Mouse (Mus musculus) ES-Bruce4 (cell line): ENCODE data around the gene Gm21961. TPM values are rescaled to one million over a fixed set of nuclear protein-coding genes. Genes with fewer than 3 reads are reported as not detected.

ENCODE experiments used
- H3K27ac ChIP-seq: 2 replicates; pipeline ENCODE4 v1.5.1; 2012; ENCODE audit warnings: low read length, inconsistent platforms; ENCODE audit not compliant: insufficient read depth
- H3K27me3 ChIP-seq: 2 replicates; pipeline ENCODE4 v1.6.1; 2012; ENCODE audit warnings: mild to moderate bottlenecking, low read length, inconsistent platforms; ENCODE audit not compliant: control insufficient read depth, poor library complexity, insufficient read depth, severe bottlenecking
- H3K36me3 ChIP-seq: 2 replicates; pipeline ENCODE4 v1.6.1; 2012; ENCODE audit warnings: inconsistent platforms, mild to moderate bottlenecking, low read length, moderate library complexity; ENCODE audit not compliant: control insufficient read depth, poor library complexity, insufficient read depth, severe bottlenecking
- H3K4me1 ChIP-seq: one replicate; pipeline ENCODE4 v1.8.1; 2011; ENCODE audit warnings: low read length; ENCODE audit not compliant: control insufficient read depth, insufficient read depth
- H3K4me3 ChIP-seq: 2 replicates; pipeline ENCODE4 v1.5.1; 2011; ENCODE audit warnings: low read depth, mild to moderate bottlenecking, low read length
- H3K9ac ChIP-seq: 2 replicates; pipeline ENCODE4 v1.6.1; 2012; ENCODE audit warnings: low read depth, mild to moderate bottlenecking, inconsistent platforms; ENCODE audit not compliant: poor library complexity, severe bottlenecking
- H3K9me3 ChIP-seq: replicated peaks from 2 replicates; pipeline ENCODE4 v1.6.1; 2012; ENCODE audit warnings: mild to moderate bottlenecking, low read length, inconsistent platforms; ENCODE audit not compliant: control insufficient read depth, poor library complexity, insufficient read depth, severe bottlenecking
- CTCF ChIP-seq: IDR thresholded peaks from one replicate; pipeline ENCODE4 v1.8.1; 2011; ENCODE audit warnings: low read depth, low read length
- EP300 ChIP-seq: IDR thresholded peaks from 2 replicates; pipeline ENCODE4 v1.6.1; 2011; ENCODE audit warnings: low read depth, low read length; ENCODE audit not compliant: insufficient read depth
- POLR2A ChIP-seq: IDR thresholded peaks from one replicate; pipeline ENCODE4 v1.8.1; 2011; ENCODE audit warnings: low read length; ENCODE audit not compliant: insufficient read depth
- polyA plus RNA-seq: library from polyadenylated mRNA; stranded (reverse); fragments of >200 nt; gene quantifications from 2 replicates; pipeline ENCODE4 v1.2.4, GENCODE M21; 2011; ENCODE audit warnings: low read depth; ENCODE audit not compliant: missing spikeins, insufficient read depth, insufficient read length

Gene Gm21961
- polyA plus RNA-seq, 1 experiment: not detected

- H3K36me3 ChIP-seq: no peaks in the 10 kb centered on the region
- H3K9ac ChIP-seq: no peak overlapping the region
- no peaks in the 10 kb centered on the region for H3K9me3 ChIP-seq
- H3K27ac ChIP-seq: no peak overlapping the region
- no peaks in the 10 kb centered on the region for H3K27me3 ChIP-seq
- H3K4me1 ChIP-seq: no peaks in the 10 kb centered on the region
- TF ChIP-seq CTCF (no peak), EP300 (no peak), POLR2A (no peak)
- no peak overlapping the region for H3K4me3 ChIP-seq
These were observed 34.7 kb downstream of the Gm21961 start for GRCm38 (mm10) chr15:64979976-64980375.

GRCm38 (mm10) chr15:64976044-64976805 lies 38.5 kb downstream of the Gm21961 start:
- Histone ChIP-seq H3K9me3 (no peaks in the 10 kb centered on the region), H3K4me1 (no peaks in the 10 kb centered on the region), H3K4me3 (no peak overlapping the region), H3K9ac (no peak overlapping the region), H3K27ac (no peak overlapping the region), H3K27me3 (no peaks in the 10 kb centered on the region), H3K36me3 (no peaks in the 10 kb centered on the region)
- TF ChIP-seq CTCF (no peak), EP300 (no peak), POLR2A (no peak)

Other genes with a start within 250 kb of the Gm21961 start
- not detected in 2 replicates for gene Gm21798, start 197.2 kb downstream of the Gm21961 start, polyA plus RNA-seq